Mouse (Mus musculus) neural tube, embryonic 11.5 days (tissue): ENCODE measurements around the gene Sun5. TPM values are rescaled to one million over a fixed set of nuclear protein-coding genes. Genes with fewer than 3 reads are reported as not detected.

Source experiments
- polyA plus RNA-seq: library from polyadenylated mRNA; unstranded; fragments of >200 nt; fragmentation: Nextera tagmentation; extraction: Ambion mirVana; gene quantifications from 2 replicates; pipeline ENCODE4 v1.2.1, GENCODE M21; 2014

Gene Sun5
- polyA plus RNA-seq, 1 experiment from 2014 or later: not detected

Other genes starting within 250 kb of the Sun5 start
- gene Commd7, start 238.3 kb downstream of the Sun5 start, polyA plus RNA-seq: 64.6 and 68.9 TPM in 2 replicates
- 11.0 and 13.3 TPM in 2 replicates for gene Dnmt3b, start 221.6 kb downstream of the Sun5 start, polyA plus RNA-seq
- gene Dnmt3c, start 174.4 kb downstream of the Sun5 start, polyA plus RNA-seq: not detected in 2 replicates
- gene Mapre1, start 129.8 kb downstream of the Sun5 start, polyA plus RNA-seq: 351 and 357 TPM in 2 replicates
- not detected in 2 replicates for gene Efcab8, start 91.2 kb downstream of the Sun5 start, polyA plus RNA-seq
- gene Bpifb2, start 4.0 kb upstream of the Sun5 start, polyA plus RNA-seq: not detected in 2 replicates
- not detected in 2 replicates for gene Bpifb6, start 29.3 kb upstream of the Sun5 start, polyA plus RNA-seq
- gene Bpifb3, start 47.1 kb upstream of the Sun5 start, polyA plus RNA-seq: not detected in 2 replicates
- gene Bpifb4, start 67.1 kb upstream of the Sun5 start, polyA plus RNA-seq: not detected in 2 replicates
- gene Bpifa6, start 103.9 kb upstream of the Sun5 start, polyA plus RNA-seq: not detected in 2 replicates
- gene Bpifa2, start 137.2 kb upstream of the Sun5 start, polyA plus RNA-seq: not detected in 2 replicates